Mouse (Mus musculus): ENCODE measurements around the gene Fbln2.

The Fbln2 gene

GRCm38 (mm10) chr6:91231523-91231922 lies 19.3 kb downstream of the Fbln2 start:
- DNase-seq, result no peak

GRCm38 (mm10) chr6:91233011-91233410 lies 20.8 kb downstream of the Fbln2 start:
- no peak for DNase-seq

GRCm38 (mm10) chr6:91233424-91234015 lies 21.3 kb downstream of the Fbln2 start:
- DNase-seq, result no peak

- DNase-seq, result no peak
These were observed 23.8 kb downstream of the Fbln2 start for GRCm38 (mm10) chr6:91236006-91236405.

GRCm38 (mm10) chr6:91236429-91236828 lies 24.2 kb downstream of the Fbln2 start:
- DNase-seq, result no peak

- DNase-seq, result no peak
These were observed 25.0 kb downstream of the Fbln2 start for GRCm38 (mm10) chr6:91237273-91237672.

- no peak for DNase-seq
These were observed 28.3 kb downstream of the Fbln2 start for GRCm38 (mm10) chr6:91240537-91240936.

- DNase-seq, result no peak
These were observed 28.7 kb downstream of the Fbln2 start for GRCm38 (mm10) chr6:91240964-91241363.

- DNase-seq, result no peak
These were observed 31.1 kb downstream of the Fbln2 start for GRCm38 (mm10) chr6:91243395-91243794.

- no peak for DNase-seq
These were observed 32.1 kb downstream of the Fbln2 start for GRCm38 (mm10) chr6:91244331-91244730.

GRCm38 (mm10) chr6:91245331-91245730 lies 33.1 kb downstream of the Fbln2 start:
- no peak for DNase-seq

- no peak for DNase-seq
These were observed 35.1 kb downstream of the Fbln2 start for GRCm38 (mm10) chr6:91247343-91247742.

- no peak for DNase-seq
These were observed 36.4 kb downstream of the Fbln2 start for GRCm38 (mm10) chr6:91248627-91249026.

GRCm38 (mm10) chr6:91249797-91250196 lies 37.5 kb downstream of the Fbln2 start:
- no peak for DNase-seq

GRCm38 (mm10) chr6:91259440-91260120 lies 47.3 kb downstream of the Fbln2 start:
- peak; percentile 44 for DNase-seq

GRCm38 (mm10) chr6:91260347-91260986 lies 48.2 kb downstream of the Fbln2 start:
- DNase-seq, result no peak

- no peak for DNase-seq
These were observed 48.7 kb downstream of the Fbln2 start for GRCm38 (mm10) chr6:91260987-91261367.

- peak; percentile 70 for DNase-seq
These were observed 53.4 kb downstream of the Fbln2 start for GRCm38 (mm10) chr6:91265616-91266015.

- DNase-seq, result no peak
These were observed 54.4 kb downstream of the Fbln2 start for GRCm38 (mm10) chr6:91266647-91267046.

GRCm38 (mm10) chr6:91268318-91268717 lies 56.1 kb downstream of the Fbln2 start:
- peak; percentile 64 for DNase-seq

- peak; percentile 70 for DNase-seq
These were observed 65.3 kb downstream of the Fbln2 start for GRCm38 (mm10) chr6:91277549-91277948.

GRCm38 (mm10) chr6:91278302-91278701 lies 66.0 kb downstream of the Fbln2 start:
- DNase-seq, result no peak

- no peak for DNase-seq
These were observed 67.2 kb downstream of the Fbln2 start for GRCm38 (mm10) chr6:91279477-91279876.

GRCm38 (mm10) chr6:91281206-91281605 lies 69.0 kb downstream of the Fbln2 start:
- DNase-seq, result peak; percentile 88
